Mouse (Mus musculus) frontal cortex, postnatal 10 days (tissue): ENCODE results near the gene Skint3.
"Not testable (repeated sequence)": the region's sequence is repeated elsewhere in the genome, so short reads cannot be mapped to it uniquely, and the experiment has no call there.

Experiments used
- DNase-seq, 2 experiments: peaks; one replicate each; pipeline ENCODE4 v3.0.0; 2022; ENCODE audit warnings: low spot score in 2 of 2, mixed read lengths in 1 of 2

Gene Skint3

GRCm38 (mm10) chr4:112231945-112232344 lies at the start of gene Skint3:
Skint3 (plus strand) TSS chr4:112232245.
- DNase-seq = no peak

- DNase-seq = no peak
Measured at GRCm38 (mm10) chr4:112243416-112243815, 11.4 kb downstream of the Skint3 start.

DNA sequence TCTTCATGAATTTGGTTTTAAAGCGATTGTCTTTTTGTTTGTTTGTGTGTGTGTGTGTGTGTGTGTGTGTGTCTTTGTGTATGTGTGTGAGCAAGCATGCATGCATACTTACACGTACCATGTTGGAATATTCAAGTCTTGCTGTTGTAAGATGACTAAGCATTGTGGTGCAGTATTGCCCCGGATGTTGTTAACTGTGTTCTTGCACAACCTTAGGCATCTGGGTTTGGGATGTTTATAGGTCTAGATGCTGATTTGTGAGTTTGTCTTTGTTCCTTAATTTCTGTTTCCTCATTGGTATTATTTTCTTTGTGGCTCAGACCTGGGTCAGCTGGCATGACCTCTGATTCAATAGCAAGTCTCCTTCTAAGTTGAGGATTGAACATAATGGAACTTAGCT lies 11.9 kb downstream of the Skint3 start:
- DNase-seq = no peak

- no peak for DNase-seq
Measured at GRCm38 (mm10) chr4:112256022-112256421, 24.0 kb downstream of the Skint3 start.

DNA sequence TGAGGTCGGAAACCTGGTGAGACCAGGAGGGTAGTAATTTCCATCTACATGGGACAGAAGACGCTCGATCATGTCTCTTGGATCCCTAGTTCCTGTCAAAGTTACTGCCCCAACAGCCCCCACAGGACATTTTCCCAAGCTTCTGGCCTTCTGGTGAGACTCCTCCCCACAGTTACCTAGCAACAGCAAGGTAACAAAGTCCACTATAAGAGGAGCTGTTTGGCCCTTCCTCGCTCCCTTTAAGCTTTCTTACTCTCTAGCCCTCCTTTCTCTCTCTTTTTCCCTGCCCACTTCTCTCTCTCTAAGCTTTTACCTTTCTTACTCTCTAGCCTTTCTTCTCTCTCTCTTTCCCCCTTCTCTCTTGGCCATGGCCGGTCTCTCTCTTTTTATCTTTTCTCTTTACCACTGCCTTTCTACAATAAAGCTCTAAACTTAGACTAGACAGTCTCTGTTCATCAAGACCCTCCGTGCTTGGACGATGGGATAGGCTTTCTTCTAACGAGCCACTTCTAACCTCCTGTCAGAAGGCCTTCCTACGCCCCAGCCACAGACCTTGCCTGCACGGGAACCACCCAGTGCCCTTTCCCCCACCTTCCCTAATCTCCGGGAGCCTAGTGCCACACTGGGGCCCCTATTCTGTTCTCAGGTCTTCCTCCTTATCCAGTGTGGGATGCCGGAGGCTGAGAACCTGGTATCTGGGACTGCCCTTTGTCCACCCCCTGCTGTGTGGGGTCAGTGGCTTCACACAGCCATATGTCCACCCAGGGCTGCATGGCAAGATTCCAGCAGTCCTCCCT lies 55.3 kb downstream of the Skint3 start:
- DNase-seq = no peak

DNA sequence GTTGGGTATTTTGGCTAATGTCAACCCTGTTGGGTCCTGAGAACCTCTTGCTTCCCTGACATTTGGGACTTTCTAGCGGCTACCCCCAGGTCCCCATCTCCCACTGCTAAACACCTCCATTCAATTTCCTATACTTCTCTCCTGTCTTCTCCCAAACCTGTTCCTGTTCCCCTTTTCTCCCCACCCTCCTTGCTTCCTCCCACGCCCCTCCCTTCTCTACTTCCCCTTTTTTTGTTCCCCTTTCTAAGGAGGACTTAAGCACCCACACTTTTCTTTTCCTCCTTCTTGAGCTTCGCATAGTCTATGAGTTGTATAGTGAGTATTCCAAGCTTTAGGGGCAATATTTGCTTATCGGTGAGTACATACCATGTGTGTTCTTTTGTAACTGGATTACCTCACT lies 56.4 kb downstream of the Skint3 start:
- no peak for DNase-seq

DNA sequence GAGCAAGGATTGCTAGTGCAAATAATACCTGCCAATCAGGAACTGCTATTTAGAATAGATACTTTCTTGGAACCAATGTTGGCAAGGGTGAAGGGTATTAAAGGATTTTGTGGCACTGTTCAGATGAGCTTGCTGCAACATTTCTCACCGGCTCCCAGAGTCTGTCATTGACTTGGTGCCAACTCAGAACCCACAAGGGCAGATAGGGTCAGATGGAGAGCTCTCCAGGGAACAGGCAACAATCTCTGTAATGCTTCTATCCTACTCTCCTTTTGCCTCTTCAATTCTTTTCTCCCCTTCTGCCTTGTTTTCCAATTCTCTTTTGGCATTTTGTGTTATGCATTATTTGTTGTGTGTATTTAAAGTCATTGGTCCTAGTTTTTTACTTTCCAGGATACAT lies 70.3 kb downstream of the Skint3 start:
- no peak for DNase-seq

- DNase-seq = no peak
Measured at GRCm38 (mm10) chr4:112302855-112303509, 70.9 kb downstream of the Skint3 start.

DNA sequence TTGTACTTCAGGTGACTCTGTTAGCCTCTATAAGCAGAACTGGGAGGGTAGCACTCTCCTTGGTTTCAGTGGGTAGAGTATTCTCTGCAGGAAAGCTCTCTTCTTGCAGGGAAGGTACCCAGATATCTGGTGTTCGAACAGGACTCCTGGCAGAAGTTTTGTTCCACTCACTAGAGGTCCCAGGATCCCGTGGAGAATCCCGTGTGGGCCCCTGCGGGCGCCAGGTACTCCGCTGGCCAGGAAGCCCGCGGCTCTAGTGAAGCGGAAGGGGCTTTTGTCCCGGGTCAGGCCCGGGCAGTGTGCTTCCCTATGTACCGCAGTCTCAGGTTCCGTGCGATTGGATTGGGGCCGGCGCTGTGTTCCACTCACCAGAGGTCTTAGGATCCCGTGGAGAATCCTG lies 117.1 kb downstream of the Skint3 start:
- DNase-seq = not testable (repeated sequence)
